Mouse (Mus musculus) spleen, postnatal 4 days (tissue): ENCODE measurements around the gene Cox18.
"Not testable (repeated sequence)": the region's sequence is repeated elsewhere in the genome, so short reads cannot be mapped to it uniquely, and the experiment has no call there.

Experiments
- DNase-seq, 2 experiments: peaks; one replicate each; pipeline ENCODE4 v3.0.0; 2022; ENCODE audit warnings: low spot score in 2 of 2

Cox18 gene

GRCm38 (mm10) chr5:90223534-90224381 is at the start of gene Cox18:
Gene Cox18, minus strand, starts transcription at chr5:90224001.
- peak; percentile 97 to 98 for DNase-seq

- not testable (repeated sequence) for DNase-seq
Measured at GRCm38 (mm10) chr5:90262230-90262629, 38.4 kb upstream of the Cox18 start.

- DNase-seq, result no peak
Measured at GRCm38 (mm10) chr5:90257023-90257422, 33.2 kb upstream of the Cox18 start.

- no peak for DNase-seq
Measured at GRCm38 (mm10) chr5:90247503-90247902, 23.7 kb upstream of the Cox18 start.

DNA sequence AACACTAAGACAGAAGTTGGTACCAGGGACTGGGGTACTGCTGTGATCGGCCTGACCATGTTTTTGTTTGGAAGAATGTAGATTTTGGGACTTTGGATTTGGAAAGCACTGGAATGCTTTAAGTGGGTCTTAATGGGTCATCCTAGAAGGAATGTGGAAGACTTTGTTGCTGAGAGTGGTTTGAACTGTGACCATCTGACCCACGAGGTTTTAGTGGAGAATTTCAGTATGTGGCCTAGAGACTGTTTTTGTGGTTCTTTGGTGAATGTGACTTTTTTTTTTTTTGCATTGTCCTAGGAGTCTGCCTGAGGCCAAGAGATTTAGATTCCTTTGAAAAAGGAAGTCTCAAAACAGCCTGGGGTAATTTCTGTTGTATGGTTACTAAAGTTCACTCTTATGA is 23.2 kb upstream of the Cox18 start:
- DNase-seq, result no peak

- DNase-seq, result no peak
Measured at GRCm38 (mm10) chr5:90246567-90246966, 22.8 kb upstream of the Cox18 start.

- no peak for DNase-seq
Measured at GRCm38 (mm10) chr5:90245416-90245815, 21.6 kb upstream of the Cox18 start.

- no peak for DNase-seq
Measured at GRCm38 (mm10) chr5:90235217-90235616, 11.4 kb upstream of the Cox18 start.

DNA sequence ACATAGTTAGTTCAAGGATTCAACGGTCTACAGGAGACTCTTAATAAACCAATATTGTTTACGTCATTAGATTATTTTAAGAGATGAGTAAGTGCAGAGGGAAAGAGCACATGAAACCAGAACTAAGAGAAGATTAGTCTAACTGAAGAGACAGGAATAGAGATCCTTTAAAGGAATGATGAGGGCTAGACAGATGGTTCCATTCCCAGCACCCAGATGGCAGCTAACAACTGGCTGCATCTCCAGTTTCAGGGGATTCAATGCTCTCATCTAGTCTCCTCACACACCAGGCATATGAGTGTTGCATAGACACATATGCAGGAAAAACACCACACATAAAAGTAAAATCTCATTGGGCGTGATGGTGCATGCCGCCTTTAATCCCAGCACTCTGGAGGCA is 9.5 kb upstream of the Cox18 start:
- DNase-seq, result no peak

GRCm38 (mm10) chr5:90229760-90230159 is 6.0 kb upstream of the Cox18 start:
- DNase-seq, result no peak

DNA sequence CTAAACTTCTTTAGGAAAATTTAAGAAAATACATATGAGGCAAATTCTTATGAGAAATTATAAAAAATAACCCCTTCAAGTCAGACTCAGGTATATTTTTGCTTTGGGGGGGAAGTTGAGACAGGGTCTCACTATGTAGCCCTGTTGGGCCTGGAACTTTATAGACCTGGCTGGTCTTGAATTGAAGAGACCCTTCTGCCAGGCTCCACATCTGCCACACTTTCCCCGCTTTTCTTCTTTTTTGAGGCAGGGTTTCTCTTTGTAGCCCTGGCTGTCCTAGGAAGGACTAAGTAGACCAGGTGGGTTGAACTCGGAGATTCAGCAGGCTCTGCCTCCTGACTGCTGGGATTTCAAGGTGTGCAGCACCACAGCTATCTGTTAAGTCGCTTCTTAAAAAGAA is 2.9 kb upstream of the Cox18 start:
- DNase-seq, result no peak

DNA sequence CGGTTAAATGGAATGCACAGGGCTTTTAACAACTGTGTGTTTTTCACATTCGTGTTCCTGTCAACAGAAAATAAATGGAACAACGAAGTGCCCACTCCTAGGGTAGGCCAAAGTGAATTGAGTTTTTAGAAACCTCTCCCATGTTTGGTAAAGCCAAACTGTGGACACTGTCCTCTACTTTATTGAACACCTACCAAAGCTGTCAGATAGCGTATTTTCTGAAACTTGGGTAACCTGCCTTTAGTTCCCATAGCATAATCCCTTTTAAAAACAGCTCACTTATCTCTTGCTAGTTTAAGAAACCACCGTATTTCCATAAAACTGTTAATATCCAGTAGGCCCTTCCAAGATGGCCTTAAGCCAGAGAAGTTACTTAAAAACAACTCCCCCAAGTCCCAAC is 929 bp upstream of the Cox18 start:
- no peak for DNase-seq

DNA sequence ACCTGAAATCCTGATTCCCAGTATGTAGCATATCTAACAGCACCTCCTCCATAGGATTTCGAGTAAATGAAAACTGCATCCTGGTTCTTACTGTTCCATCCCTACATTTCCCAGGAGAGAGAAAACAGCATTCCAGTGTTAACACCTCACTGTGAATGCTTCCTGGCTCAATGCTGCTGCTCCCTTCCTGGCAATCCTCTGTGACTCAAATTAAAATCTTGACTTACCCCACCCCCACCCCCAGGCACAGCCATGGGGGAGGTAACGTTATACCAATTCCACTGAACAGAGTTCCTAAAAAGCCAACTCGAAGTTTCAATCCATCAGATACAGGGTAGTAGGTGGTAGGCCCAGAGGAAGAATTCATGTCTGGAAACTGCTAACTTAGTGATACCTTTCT is 864 bp downstream of the Cox18 start:
- no peak for DNase-seq

- DNase-seq, result no peak
Measured at GRCm38 (mm10) chr5:90217791-90218190, 6.0 kb downstream of the Cox18 start.

DNA sequence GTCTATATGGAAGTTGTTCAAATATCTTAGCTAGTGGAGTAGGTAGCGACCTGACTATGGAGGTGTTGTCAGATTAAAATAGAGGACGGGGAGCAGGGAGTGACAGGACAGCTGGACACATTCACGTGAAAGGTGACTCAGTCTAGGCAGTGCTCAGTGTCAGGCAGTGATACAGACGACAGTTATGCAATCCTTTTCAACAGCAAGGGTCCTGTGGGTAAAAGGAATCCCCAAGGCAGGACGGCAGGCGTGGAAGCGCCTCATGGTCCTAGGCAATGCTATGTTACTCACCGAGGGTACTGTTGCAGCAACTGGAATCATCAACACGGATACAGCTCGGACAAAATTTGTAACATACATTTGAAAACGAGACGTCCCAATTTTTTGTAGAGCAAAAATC is 6.6 kb downstream of the Cox18 start:
- no peak for DNase-seq

DNA sequence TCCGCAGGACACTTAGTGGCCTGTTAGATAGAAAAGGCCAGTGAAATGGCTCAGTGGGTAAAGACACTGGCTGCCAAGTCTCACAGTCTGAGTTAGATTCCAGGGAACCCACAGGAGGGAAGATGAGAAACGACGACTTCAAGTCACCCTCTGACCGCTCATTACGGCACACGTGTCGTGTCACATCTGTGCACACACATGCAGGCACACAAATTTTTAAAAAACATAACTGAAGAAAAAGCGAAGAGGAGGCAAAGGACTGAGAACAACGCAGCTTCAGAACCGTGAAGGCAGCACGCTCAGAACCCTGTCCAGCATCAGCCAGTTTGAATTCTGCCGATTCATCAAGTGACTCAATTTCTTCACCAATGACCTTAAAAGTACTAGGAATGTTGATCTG is 10.4 kb downstream of the Cox18 start:
- DNase-seq, result no peak

GRCm38 (mm10) chr5:90203168-90203567 is 20.6 kb downstream of the Cox18 start:
- DNase-seq, result peak in 1 of 2 experiments; percentile 23

DNA sequence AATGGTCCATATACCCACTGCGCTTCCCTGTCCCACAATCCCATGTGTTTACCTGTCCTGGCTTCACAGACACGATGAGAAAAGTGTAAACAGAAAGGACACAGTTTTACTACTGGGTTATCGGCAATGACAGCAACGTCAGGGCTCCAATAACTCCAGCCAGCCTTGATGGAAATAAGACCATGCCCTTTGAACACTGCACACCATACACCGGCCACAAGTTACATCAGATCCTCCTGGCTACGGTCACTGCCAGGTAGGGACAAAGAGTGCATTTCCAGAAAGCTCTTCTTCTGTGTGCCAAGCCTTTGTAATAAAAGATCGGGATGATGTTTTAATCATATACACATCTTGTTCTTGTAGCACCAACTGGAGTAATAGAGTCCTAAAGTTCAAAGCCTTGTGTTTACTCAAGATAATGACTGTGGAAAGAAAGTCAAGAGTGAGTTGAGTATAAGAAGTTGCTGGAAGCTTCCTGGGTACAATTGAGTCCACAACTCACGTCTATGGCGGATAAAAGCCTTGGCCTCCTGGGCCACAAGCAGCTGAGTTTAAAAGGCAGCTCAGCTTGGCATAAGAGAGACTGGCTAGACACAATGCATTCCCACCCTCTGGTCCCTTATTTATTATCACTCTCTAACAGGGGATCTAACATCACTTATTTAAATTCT is 21.2 kb downstream of the Cox18 start:
- DNase-seq, result no peak

GRCm38 (mm10) chr5:90199922-90200632 is 23.7 kb downstream of the Cox18 start:
- DNase-seq, result no peak

- DNase-seq, result no peak
Measured at GRCm38 (mm10) chr5:90194831-90195230, 29.0 kb downstream of the Cox18 start.

- DNase-seq, result no peak
Measured at GRCm38 (mm10) chr5:90182782-90183181, 41.0 kb downstream of the Cox18 start.

DNA sequence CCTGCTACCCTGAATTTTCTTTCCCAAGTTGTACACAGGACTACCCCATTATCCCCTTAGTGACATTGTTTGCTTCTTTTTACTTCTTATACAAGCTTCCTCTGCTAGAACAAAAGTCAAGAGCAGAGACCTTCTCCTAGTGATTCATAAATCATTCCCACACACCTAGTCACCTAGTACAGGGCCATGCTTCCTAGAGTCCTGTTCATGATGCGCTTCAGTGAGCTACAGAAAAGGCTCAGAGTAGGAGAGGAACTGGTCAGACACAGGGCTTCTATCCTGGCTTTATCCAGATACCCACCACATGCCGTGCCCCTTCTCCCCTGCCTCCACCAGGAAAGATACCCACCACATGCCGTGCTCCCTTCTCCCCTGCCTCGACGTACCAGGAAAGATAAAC is 44.7 kb downstream of the Cox18 start:
- no peak for DNase-seq

DNA sequence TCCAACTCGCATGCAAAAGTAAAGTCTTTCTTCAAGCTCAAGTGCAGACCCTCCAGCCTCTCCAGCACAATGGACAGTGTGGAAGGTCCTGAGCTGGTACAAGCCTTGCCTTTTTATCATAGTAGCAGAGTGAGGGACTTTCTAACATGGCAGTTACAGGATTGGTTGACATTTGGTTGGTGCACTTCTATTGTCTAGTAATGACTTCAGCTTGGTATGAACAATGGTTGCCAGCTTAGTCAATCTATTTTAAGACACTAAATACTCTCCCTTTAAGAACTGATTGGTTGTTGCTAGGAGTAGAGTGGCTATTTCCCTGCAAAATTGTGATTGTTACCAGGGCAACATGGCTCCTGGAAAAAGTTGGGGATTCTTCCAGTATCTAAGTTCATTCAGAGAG is 45.7 kb downstream of the Cox18 start:
- DNase-seq, result no peak
